Mouse (Mus musculus): ENCODE data around the gene Mkks.

Mkks gene

GRCm38 (mm10) chr2:136834715-136835075, 56.5 kb downstream of the Mkks start:
- no peak for DNase-seq

- no peak for DNase-seq
These were observed 57.0 kb downstream of the Mkks start for GRCm38 (mm10) chr2:136833976-136834714.

GRCm38 (mm10) chr2:136832936-136833335, 58.3 kb downstream of the Mkks start:
- peak; percentile 7 to 8 for DNase-seq

- no peak for DNase-seq
These were observed 63.6 kb downstream of the Mkks start for GRCm38 (mm10) chr2:136827612-136828011.
